Mouse (Mus musculus): ENCODE data around the gene Papola. TPM values are rescaled to one million over a fixed set of nuclear protein-coding genes. Genes with fewer than 3 reads are reported as not detected.

The Papola gene
- total and polyA plus RNA-seq, 2 experiments from 2014 or later: 84.1 to 119 TPM

DNA sequence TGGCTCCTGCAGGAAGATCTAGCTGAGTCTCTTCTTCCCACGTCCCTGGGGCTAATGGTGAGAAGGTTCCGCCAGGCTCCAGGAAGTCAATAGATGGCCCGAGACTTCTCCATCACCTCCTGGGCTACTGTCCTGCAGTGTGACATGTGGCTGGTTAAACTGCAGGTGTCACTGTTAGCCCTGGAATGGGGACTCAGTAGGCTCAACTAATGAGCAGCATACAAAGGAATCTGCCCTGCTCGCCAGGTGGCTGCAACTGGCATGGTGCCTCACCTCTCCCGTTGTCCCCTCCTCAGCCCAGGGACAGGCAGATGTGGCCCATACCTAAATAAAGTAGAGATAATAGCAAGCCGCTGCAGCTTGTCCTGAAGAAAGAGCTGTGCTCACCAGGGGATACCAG lies 70.1 kb downstream of the Papola start:
- Histone ChIP-seq H3K4me2 (ENCODE audit: low read depth, low read length) (no peak overlapping the region), H3K9me3 (ENCODE audit: low read length) (no peaks in the 10 kb centered on the region), H3K9ac (replicated peaks; ENCODE audit: low read length) (no peak overlapping the region), H3K27ac (no peak overlapping the region), H3K4me1 (ENCODE audit: insufficient read depth, low read length) (no peaks in the 10 kb centered on the region), H3K36me3 (ENCODE audit: insufficient read depth, low read length) (no peaks in the 10 kb centered on the region), H3K4me3 (ENCODE audit: low read length) (no peak overlapping the region), H3K27me3 (ENCODE audit: insufficient read depth, low read length) (no peaks in the 10 kb centered on the region)
- peak; percentile 77 for DNase-seq (ENCODE audit: low spot score)
- ATAC-seq: peak; percentile 65
- 25% methylated on average over 6 of the region's 6 CpGs for WGBS
- peak; percentile 88 for TF ChIP-seq CTCF (IDR thresholded peaks at IDR 0.05; ENCODE audit: low read depth)

GRCm38 (mm10) chr12:105857902-105858640 lies 73.6 kb downstream of the Papola start:
- WGBS: 77% methylated on average over 5 of the region's 5 CpGs
- H3K4me3 ChIP-seq (ENCODE audit: low read length): no peak overlapping the region
- no peaks in the 10 kb centered on the region for H3K36me3 ChIP-seq (ENCODE audit: insufficient read depth, low read length)
- H3K9ac ChIP-seq (replicated peaks; ENCODE audit: low read length): no peak overlapping the region
- no peak for TF ChIP-seq CTCF (IDR thresholded peaks at IDR 0.05; ENCODE audit: low read depth)
- ATAC-seq (no peak), DNase-seq (ENCODE audit: low spot score) (no peak)
- H3K4me1 ChIP-seq (ENCODE audit: insufficient read depth, low read length): peaks cover 10% of the 10 kb centered on the region; the same call in 1 of the 2 replicates
- H3K4me2 ChIP-seq (ENCODE audit: low read depth, low read length): no peak overlapping the region
- H3K9me3 ChIP-seq (ENCODE audit: low read length): no peaks in the 10 kb centered on the region
- H3K27ac ChIP-seq: no peak overlapping the region
- no peaks in the 10 kb centered on the region for H3K27me3 ChIP-seq (ENCODE audit: insufficient read depth, low read length)

GRCm38 (mm10) chr12:105862072-105862471 lies 77.6 kb downstream of the Papola start:
- Histone ChIP-seq H3K27ac (no peak overlapping the region), H3K36me3 (ENCODE audit: insufficient read depth, low read length) (no peaks in the 10 kb centered on the region), H3K4me2 (ENCODE audit: low read depth, low read length) (no peak overlapping the region), H3K9ac (replicated peaks; ENCODE audit: low read length) (no peak overlapping the region), H3K4me1 (ENCODE audit: insufficient read depth, low read length) (peaks cover 10% of the 10 kb centered on the region; the same call in 1 of the 2 replicates), H3K4me3 (ENCODE audit: low read length) (no peak overlapping the region), H3K9me3 (ENCODE audit: low read length) (no peaks in the 10 kb centered on the region), H3K27me3 (ENCODE audit: insufficient read depth, low read length) (no peaks in the 10 kb centered on the region)
- WGBS: 42% methylated on average over 6 of the region's 6 CpGs
- TF ChIP-seq CTCF (IDR thresholded peaks at IDR 0.05; ENCODE audit: low read depth): no peak
- DNase-seq (ENCODE audit: low spot score) (no peak), ATAC-seq (peak; percentile 59)

DNA sequence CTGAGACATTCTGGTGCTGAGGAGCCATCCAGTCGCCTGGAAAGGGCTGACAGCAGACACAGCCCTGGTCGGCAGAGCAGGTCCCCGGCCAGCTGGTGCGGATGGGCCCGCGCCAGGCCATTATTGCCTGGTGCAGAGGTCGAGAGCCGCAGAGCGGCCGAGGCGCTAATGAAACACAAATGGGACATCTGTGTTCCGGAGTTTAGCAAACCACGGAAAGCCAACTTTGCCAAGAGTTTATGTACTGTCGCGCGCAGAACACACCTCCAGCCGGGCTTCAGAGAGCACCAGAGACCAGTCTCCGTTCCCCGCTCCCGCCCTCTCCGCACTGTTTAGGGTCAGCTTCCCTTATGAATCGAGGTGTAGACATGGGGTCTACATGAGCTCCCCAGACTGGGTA lies 78.1 kb downstream of the Papola start:
- H3K36me3 ChIP-seq (ENCODE audit: insufficient read depth, low read length): no peaks in the 10 kb centered on the region
- peak; percentile 76 for DNase-seq (ENCODE audit: low spot score)
- H3K27me3 ChIP-seq (ENCODE audit: insufficient read depth, low read length): no peaks in the 10 kb centered on the region
- no peak for TF ChIP-seq CTCF (IDR thresholded peaks at IDR 0.05; ENCODE audit: low read depth)
- peaks cover 10% of the 10 kb centered on the region; the same call in 1 of the 2 replicates for H3K4me1 ChIP-seq (ENCODE audit: insufficient read depth, low read length)
- WGBS: 48% methylated on average over 22 of the region's 22 CpGs
- no peak overlapping the region for H3K27ac ChIP-seq
- no peaks in the 10 kb centered on the region for H3K9me3 ChIP-seq (ENCODE audit: low read length)
- H3K9ac ChIP-seq (replicated peaks; ENCODE audit: low read length): no peak overlapping the region
- peak; percentile 67 for ATAC-seq
- no peak overlapping the region for H3K4me2 ChIP-seq (ENCODE audit: low read depth, low read length)
- H3K4me3 ChIP-seq (ENCODE audit: low read length): no peak overlapping the region

- TF ChIP-seq CTCF (IDR thresholded peaks at IDR 0.05; ENCODE audit: low read depth): no peak
- H3K36me3 ChIP-seq (ENCODE audit: insufficient read depth, low read length): no peaks in the 10 kb centered on the region
- no peaks in the 10 kb centered on the region for H3K9me3 ChIP-seq (ENCODE audit: low read length)
- no peak overlapping the region for H3K9ac ChIP-seq (replicated peaks; ENCODE audit: low read length)
- no peak for DNase-seq (ENCODE audit: low spot score)
- no peak for ATAC-seq
- H3K27me3 ChIP-seq (ENCODE audit: insufficient read depth, low read length): no peaks in the 10 kb centered on the region
- H3K27ac ChIP-seq: no peak overlapping the region
- WGBS: 85% methylated on average over 11 of the region's 11 CpGs
- H3K4me3 ChIP-seq (ENCODE audit: low read length): no peak overlapping the region
- H3K4me2 ChIP-seq (ENCODE audit: low read depth, low read length): no peak overlapping the region
- peaks cover 10% of the 10 kb centered on the region; the same call in 1 of the 2 replicates for H3K4me1 ChIP-seq (ENCODE audit: insufficient read depth, low read length)
Measured at GRCm38 (mm10) chr12:105863436-105863835, 78.9 kb downstream of the Papola start.

DNA sequence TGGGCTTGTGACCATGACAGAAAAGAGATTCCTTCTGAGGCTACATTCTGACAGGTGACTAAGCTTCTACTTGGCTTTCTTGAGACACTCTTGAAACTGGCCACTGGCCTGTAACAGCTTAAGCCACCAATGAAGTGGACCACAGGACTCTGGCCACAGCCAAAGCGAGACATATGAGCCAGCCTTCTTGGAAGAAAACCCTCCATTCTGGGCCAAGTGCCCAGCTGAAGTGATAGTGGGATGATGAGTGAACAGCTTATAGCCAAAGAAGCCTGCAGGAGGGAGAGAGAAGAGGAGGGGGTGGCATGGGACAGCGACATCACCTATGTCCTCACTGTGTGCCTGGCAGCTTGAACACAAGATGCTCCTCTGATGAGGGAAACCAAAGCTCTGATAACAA lies 83.2 kb downstream of the Papola start:
- 61% methylated on average over 2 of the region's 2 CpGs for WGBS
- Histone ChIP-seq H3K36me3 (ENCODE audit: insufficient read depth, low read length) (no peaks in the 10 kb centered on the region), H3K4me2 (ENCODE audit: low read depth, low read length) (no peak overlapping the region), H3K4me3 (ENCODE audit: low read length) (no peak overlapping the region), H3K27ac (no peak overlapping the region), H3K27me3 (ENCODE audit: insufficient read depth, low read length) (peaks cover 10% of the 10 kb centered on the region; the same call in 1 of the 2 replicates), H3K9ac (replicated peaks; ENCODE audit: low read length) (no peak overlapping the region), H3K9me3 (ENCODE audit: low read length) (no peaks in the 10 kb centered on the region), H3K4me1 (ENCODE audit: insufficient read depth, low read length) (no peaks in the 10 kb centered on the region)
- DNase-seq (ENCODE audit: low spot score) (no peak), ATAC-seq (no peak)
- TF ChIP-seq CTCF (IDR thresholded peaks at IDR 0.05; ENCODE audit: low read depth): no peak

DNA sequence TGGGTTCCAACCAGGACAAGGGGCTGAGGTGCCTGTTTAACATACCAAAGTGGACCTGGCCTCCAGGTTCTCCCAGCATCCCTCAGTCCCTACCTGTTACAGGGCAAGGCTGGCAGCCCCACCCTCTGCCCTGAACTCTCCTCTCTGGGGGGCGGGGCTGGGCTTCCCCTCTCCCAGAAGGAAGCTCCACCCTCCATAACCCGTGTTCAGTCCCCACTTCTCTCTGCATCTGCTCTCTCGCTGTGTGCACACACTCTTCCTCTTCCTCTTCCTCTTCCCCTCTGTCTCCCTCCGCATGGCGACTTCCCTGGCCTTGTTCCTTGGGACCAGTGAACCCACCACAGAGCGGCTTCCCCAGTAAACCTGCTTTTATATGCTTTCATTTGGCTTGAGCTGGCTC lies 84.7 kb downstream of the Papola start:
- TF ChIP-seq CTCF (IDR thresholded peaks at IDR 0.05; ENCODE audit: low read depth): no peak
- H3K4me1 ChIP-seq (ENCODE audit: insufficient read depth, low read length): no peaks in the 10 kb centered on the region
- no peak overlapping the region for H3K27ac ChIP-seq
- no peak overlapping the region for H3K4me2 ChIP-seq (ENCODE audit: low read depth, low read length)
- 38% methylated on average over 6 of the region's 6 CpGs for whole genome bisulfite sequencing
- no peaks in the 10 kb centered on the region for H3K9me3 ChIP-seq (ENCODE audit: low read length)
- H3K27me3 ChIP-seq (ENCODE audit: insufficient read depth, low read length): peaks cover 10% of the 10 kb centered on the region; the same call in 1 of the 2 replicates
- H3K4me3 ChIP-seq (ENCODE audit: low read length): no peak overlapping the region
- no peak for DNase-seq (ENCODE audit: low spot score)
- peak; percentile 35; the same call in 1 of the 2 replicates for ATAC-seq
- no peaks in the 10 kb centered on the region for H3K36me3 ChIP-seq (ENCODE audit: insufficient read depth, low read length)
- H3K9ac ChIP-seq (replicated peaks; ENCODE audit: low read length): no peak overlapping the region
